Mouse (Mus musculus) Patski (cell line): ENCODE results near the gene Metap1d. TPM values are rescaled to one million over a fixed set of nuclear protein-coding genes. Genes with fewer than 3 reads are reported as not detected.

ENCODE experiments used
- ATAC-seq: fragments of 100-300 bp; one replicate; pipeline ENCODE4 v1.8.0; 2021
- CTCF ChIA-PET: fragments of 350-600 bp; sonication (Branson Sonifier 250); formaldehyde crosslinking; loops from one replicate; lab custom pipeline; 2022; ENCODE audit warnings: inconsistent platforms; lab: Charles Lee
- POLR2A ChIA-PET: fragments of 350-600 bp; sonication (Branson Sonifier 250); formaldehyde crosslinking; loops from one replicate; lab custom pipeline; 2022; ENCODE audit warnings: antibody characterized with exemption, inconsistent platforms; lab: Charles Lee
- DNase-seq: peaks from one replicate; pipeline ENCODE4 v3.0.0-alpha.2; 2011; ENCODE audit warnings: low read depth, low spot score
- H3K27me3 ChIP-seq: fragments of 371-371 bp; one replicate; pipeline ENCODE4 v1.5.1; 2021
- CTCF ChIP-seq: fragments of 100-300 bp; IDR thresholded peaks from one replicate; pipeline ENCODE4 v1.5.1; 2021
- in situ Hi-C: fragments of 300-500 bp; cut with MboI; formaldehyde crosslinking; loops from 3 replicates; pipeline ENCODE4 v1.11.1; 2018; ENCODE audit warnings: low pct_unique_long_range_greater_than_20kb, mixed read lengths
- polyA plus RNA-seq: library from polyadenylated mRNA; unstranded; gene quantifications from one replicate; pipeline ENCODE4 v1.2.3, GENCODE M21; 2021

The Metap1d gene
- polyA plus RNA-seq, 1 experiment from 2014 or later = 39.8 TPM

GRCm38 (mm10) chr2:71531990-71532970, 79.2 kb downstream of the Metap1d start:
- in situ Hi-C loops = no loop called here
- ATAC-seq (no peak), DNase-seq (no peak)
- ChIA-PET CTCF (no interaction called here), POLR2A (no interaction called here)
- no peak for TF ChIP-seq CTCF
- no peaks in the 10 kb centered on the region for H3K27me3 ChIP-seq

DNA sequence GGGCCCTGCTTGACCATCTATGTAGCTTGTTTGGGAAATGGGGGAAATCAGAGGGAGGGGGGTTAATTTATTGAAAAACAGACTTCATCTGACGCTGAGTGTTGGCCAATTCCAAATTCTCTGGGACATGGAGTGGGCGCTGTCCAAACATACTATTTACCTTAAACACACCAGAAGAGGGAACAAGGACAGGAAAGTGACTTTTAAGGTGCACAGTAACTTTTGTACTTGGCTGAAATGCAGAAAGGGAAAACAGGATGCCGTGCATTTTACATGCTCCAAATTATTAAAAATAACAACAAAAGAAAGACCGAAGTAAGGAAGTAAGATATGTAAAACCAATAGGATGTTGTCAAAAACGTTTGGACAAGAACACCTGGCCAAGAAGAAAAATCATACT, 80.0 kb downstream of the Metap1d start:
- CTCF ChIA-PET = no interaction called here
- no peak for TF ChIP-seq CTCF
- ATAC-seq = no peak
- H3K27me3 ChIP-seq = no peaks in the 10 kb centered on the region
- in situ Hi-C loops = no loop called here
- no peak for DNase-seq
- POLR2A ChIA-PET = no interaction called here

- CTCF ChIA-PET = interaction anchor here (2.0 kb wide), 1 partner anchor 19 kb away, joined by 5 read pairs; no protein-coding TSS in a partner anchor
- no peak for TF ChIP-seq CTCF
- in situ Hi-C loops = no loop called here
- POLR2A ChIA-PET = interaction anchor here (0.5 to 0.9 kb wide), 2 partner anchors 8 to 79 kb away, joined by 3 to 4 read pairs; no protein-coding TSS in a partner anchor
- ATAC-seq = no peak
- DNase-seq = no peak
- no peaks in the 10 kb centered on the region for H3K27me3 ChIP-seq
These were observed 81.4 kb downstream of the Metap1d start for GRCm38 (mm10) chr2:71534242-71535052.

- no peaks in the 10 kb centered on the region for H3K27me3 ChIP-seq
- ChIA-PET POLR2A (interaction anchor here (0.7 kb wide), 1 partner anchor 80 kb away, joined by 3 read pairs; no protein-coding TSS in a partner anchor), CTCF (no interaction called here)
- in situ Hi-C loops = loop anchor here (5.0 kb wide), 1 partner anchor 89 kb away; the partner anchor contains the start of gene Metap1d
- DNase-seq = no peak
- ATAC-seq = no peak
- TF ChIP-seq CTCF = no peak
These were observed 87.7 kb downstream of the Metap1d start for GRCm38 (mm10) chr2:71540611-71541417.

GRCm38 (mm10) chr2:71541418-71542226, 88.5 kb downstream of the Metap1d start:
- ATAC-seq (no peak), DNase-seq (no peak)
- in situ Hi-C loops = loop anchor here (5.0 kb wide), 1 partner anchor 89 kb away; the partner anchor contains the start of gene Metap1d
- TF ChIP-seq CTCF = no peak
- ChIA-PET CTCF (interaction anchor here (0.6 kb wide), 1 partner anchor 147 kb away, joined by 3 read pairs; no protein-coding TSS in a partner anchor), POLR2A (no interaction called here)
- H3K27me3 ChIP-seq = no peaks in the 10 kb centered on the region

- no peaks in the 10 kb centered on the region for H3K27me3 ChIP-seq
- ATAC-seq (no peak), DNase-seq (no peak)
- in situ Hi-C loops = loop anchor here (5.0 kb wide), 1 partner anchor 90 kb away; the partner anchor contains the start of gene Metap1d
- no peak for TF ChIP-seq CTCF
- ChIA-PET CTCF (interaction anchor here (0.6 to 1.3 kb wide), 2 partner anchors 80 to 148 kb away, joined by 3 read pairs; no protein-coding TSS in a partner anchor), POLR2A (interaction anchor here (0.7 to 1.5 kb wide), 3 partner anchors 8 to 90 kb away, joined by 3 to 4 read pairs (median 4); partner anchors contain the start of gene Metap1d)
These were observed 89.2 kb downstream of the Metap1d start for GRCm38 (mm10) chr2:71542227-71542815.

- H3K27me3 ChIP-seq = no peaks in the 10 kb centered on the region
- ChIA-PET POLR2A (interaction anchor here (0.7 to 1.5 kb wide), 3 partner anchors 9 to 90 kb away, joined by 3 to 4 read pairs (median 4); partner anchors contain the start of gene Metap1d), CTCF (interaction anchor here (1.3 kb wide), 1 partner anchor 80 kb away, joined by 3 read pairs; no protein-coding TSS in a partner anchor)
- DNase-seq (peak; percentile 76), ATAC-seq (peak; percentile 83)
- in situ Hi-C loops = loop anchor here (5.0 kb wide), 1 partner anchor 91 kb away; the partner anchor contains the start of gene Metap1d
- no peak for TF ChIP-seq CTCF
These were observed 89.8 kb downstream of the Metap1d start for GRCm38 (mm10) chr2:71542816-71543301.

DNA sequence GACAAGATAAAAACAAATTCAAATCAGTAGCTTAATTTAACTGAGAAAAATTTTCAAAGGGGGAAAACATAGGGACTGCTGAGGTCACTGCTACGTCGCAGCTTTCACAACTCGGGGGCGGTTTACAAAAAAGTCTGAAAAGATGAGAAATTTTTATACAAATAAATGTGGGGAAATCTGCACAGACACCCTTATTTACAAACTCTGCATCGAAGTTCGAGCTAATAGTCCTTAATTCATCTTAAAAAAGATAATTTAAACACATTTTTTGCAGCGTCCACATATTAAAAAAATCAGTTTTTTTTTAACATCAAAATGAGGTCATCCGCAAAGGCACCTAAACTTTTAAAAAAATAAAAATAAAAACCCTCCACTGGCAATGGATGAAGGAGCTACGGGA, 90.5 kb downstream of the Metap1d start:
- POLR2A ChIA-PET = interaction anchor here (1.2 to 1.5 kb wide), 2 partner anchors 8 to 91 kb away, joined by 3 to 4 read pairs; partner anchors contain the start of gene Metap1d
- in situ Hi-C loops = loop anchor here (5.0 kb wide), 1 partner anchor 91 kb away; the partner anchor contains the start of gene Metap1d
- no peaks in the 10 kb centered on the region for H3K27me3 ChIP-seq
- CTCF ChIA-PET = interaction anchor here (0.9 to 1.3 kb wide), 2 partner anchors 81 to 150 kb away, joined by 3 read pairs; no protein-coding TSS in a partner anchor
- DNase-seq = no peak
- ATAC-seq = no peak
- TF ChIP-seq CTCF = no peak
